Mouse (Mus musculus): ENCODE measurements around the gene Gm17409. TPM values are rescaled to one million over a fixed set of nuclear protein-coding genes. Genes with fewer than 3 reads are reported as not detected.

Gm17409 gene
- polyA plus RNA-seq, 1 experiment: not detected

GRCm38 (mm10) chr2:58476956-58477715 lies 7.2 kb downstream of the Gm17409 start:
- TF ChIP-seq GATA1 (IDR thresholded peaks at IDR 0.05; ENCODE audit: low read length): no peak

GRCm38 (mm10) chr2:58478144-58478543 lies 8.2 kb downstream of the Gm17409 start:
- no peak for TF ChIP-seq GATA1 (IDR thresholded peaks at IDR 0.05; ENCODE audit: low read length)

- no peak for TF ChIP-seq GATA1 (IDR thresholded peaks at IDR 0.05; ENCODE audit: low read length)
Observed at GRCm38 (mm10) chr2:58479536-58479935, 9.6 kb downstream of the Gm17409 start.

- no peak for TF ChIP-seq GATA1 (IDR thresholded peaks at IDR 0.05; ENCODE audit: low read length)
Observed at GRCm38 (mm10) chr2:58480764-58481163, 10.8 kb downstream of the Gm17409 start.

- TF ChIP-seq GATA1 (IDR thresholded peaks at IDR 0.05; ENCODE audit: low read length): no peak
Observed at GRCm38 (mm10) chr2:58481450-58482100, 11.7 kb downstream of the Gm17409 start.

GRCm38 (mm10) chr2:58484284-58484965 lies 14.5 kb downstream of the Gm17409 start:
- TF ChIP-seq GATA1 (IDR thresholded peaks at IDR 0.05; ENCODE audit: low read length): no peak

GRCm38 (mm10) chr2:58485152-58485551 lies 15.2 kb downstream of the Gm17409 start:
- no peak for TF ChIP-seq GATA1 (IDR thresholded peaks at IDR 0.05; ENCODE audit: low read length)

GRCm38 (mm10) chr2:58485683-58486082 lies 15.8 kb downstream of the Gm17409 start:
- no peak for TF ChIP-seq GATA1 (IDR thresholded peaks at IDR 0.05; ENCODE audit: low read length)

GRCm38 (mm10) chr2:58486441-58487278 lies 16.7 kb downstream of the Gm17409 start:
- TF ChIP-seq GATA1 (IDR thresholded peaks at IDR 0.05; ENCODE audit: low read length): no peak

GRCm38 (mm10) chr2:58487279-58487560 lies 17.3 kb downstream of the Gm17409 start:
- TF ChIP-seq GATA1 (IDR thresholded peaks at IDR 0.05; ENCODE audit: low read length): no peak

GRCm38 (mm10) chr2:58488404-58488803 lies 18.5 kb downstream of the Gm17409 start:
- no peak for TF ChIP-seq GATA1 (IDR thresholded peaks at IDR 0.05; ENCODE audit: low read length)

GRCm38 (mm10) chr2:58489275-58489674 lies 19.4 kb downstream of the Gm17409 start:
- no peak for TF ChIP-seq GATA1 (IDR thresholded peaks at IDR 0.05; ENCODE audit: low read length)

GRCm38 (mm10) chr2:58493685-58494635 lies 24.0 kb downstream of the Gm17409 start:
- TF ChIP-seq GATA1 (IDR thresholded peaks at IDR 0.05; ENCODE audit: low read length): no peak

GRCm38 (mm10) chr2:58495271-58495670 lies 25.4 kb downstream of the Gm17409 start:
- no peak for TF ChIP-seq GATA1 (IDR thresholded peaks at IDR 0.05; ENCODE audit: low read length)
